ENCODE assay signal across 9 mouse cellular contexts in the genomic region with DNA sequence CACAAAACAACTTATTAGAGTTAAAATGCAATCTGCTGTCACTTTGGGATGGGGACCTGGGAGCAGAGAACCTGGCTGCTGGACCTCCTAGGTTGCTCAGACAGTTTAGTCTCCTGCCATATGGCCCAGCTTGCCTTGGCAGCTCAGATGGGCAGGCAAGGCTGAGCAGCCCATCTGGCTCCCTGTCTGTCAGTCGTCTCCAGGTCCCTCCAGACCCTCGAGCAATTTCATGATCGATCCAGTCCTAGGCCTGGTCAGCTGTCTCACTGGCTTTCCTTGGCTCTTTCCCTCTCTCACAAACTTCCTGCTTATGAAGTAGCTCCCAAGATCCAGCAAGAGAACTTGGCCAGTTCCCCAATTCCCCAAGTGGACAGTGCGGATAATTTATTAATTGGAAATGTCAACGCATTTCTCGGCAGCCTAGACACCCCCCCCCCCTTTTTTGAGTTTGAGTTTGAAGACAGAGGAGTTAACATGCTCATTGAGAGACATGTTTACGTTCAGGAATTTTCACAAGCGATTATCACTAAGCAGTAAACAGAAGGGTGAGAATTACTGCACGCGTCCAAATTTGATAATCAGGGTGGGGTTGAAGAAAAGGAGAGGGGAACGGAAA. TPM values are rescaled to one million over a fixed set of nuclear protein-coding genes. Genes with fewer than 3 reads are reported as not detected.
DNase-seq lines count a peak whose midpoint lies in the region; ATAC-seq and TF ChIP-seq lines count a peak whose summit lies in the region.
"Had no signal": no experiment of that assay in that cellular context is flagged by ENCODE, and none has a peak within 500 bp of the region (broad histone marks: within the 10 kb centered on the region; RNA-seq: fewer than 3 reads in every experiment).

No protein-coding gene starts in this region.

- no peak for ATAC-seq in erythroblast, adult 5-6 weeks (replicated peaks; ENCODE audit: low FRiP score, poor library complexity, severe bottlenecking)
- no peak for ATAC-seq in embryonic facial prominence, embryonic 13.5 days (ENCODE audit: insufficient number of reproducible peaks, insufficient read depth, low FRiP score, low TSS enrichment, low read depth)
- ATAC-seq in limb, embryonic 15.5 days (ENCODE audit: insufficient number of reproducible peaks, low FRiP score, low TSS enrichment, low read depth) = no peak

- TF ChIP-seq CTCF in ES-Bruce4 (IDR thresholded peaks at IDR 0.05; ENCODE audit: low read depth, low read length) = no peak
- TF ChIP-seq CTCF in small intestine, adult 2 months (IDR thresholded peaks at IDR 0.05; ENCODE audit: extremely low read depth, insufficient read length, insufficient replicate concordance, low read depth, low read length) = no peak

- peak overlapping the region; percentile 59 for H3K9ac ChIP-seq in ES-Bruce4 (ENCODE audit: low read depth, poor library complexity, severe bottlenecking)
- H3K9ac ChIP-seq in embryonic facial prominence, embryonic 13.5 days = peak overlapping the region; percentile 65
- peak overlapping the region; percentile 50; the same call in 1 of the 2 replicates for H3K9ac ChIP-seq in limb, embryonic 15.5 days

- no peak overlapping the region for H3K27ac ChIP-seq in ES-Bruce4 (ENCODE audit: insufficient read depth, low read length)
- no peak overlapping the region for H3K27ac ChIP-seq in embryonic facial prominence, embryonic 13.5 days
- no peak overlapping the region for H3K27ac ChIP-seq in limb, embryonic 15.5 days
- H3K27ac ChIP-seq in small intestine, adult 2 months (ENCODE audit: insufficient read depth, low read depth, low read length) = no peak overlapping the region

- DNase-seq in right cerebral cortex, adult 2 months (ENCODE audit: low spot score in 2 of 2) = no peak
- DNase-seq in spleen, adult 18-20 months = no peak

- H3K9me3 ChIP-seq in erythroblast, embryonic 14.5 days (ENCODE audit: control insufficient read depth, low read length) = no peaks in the 10 kb centered on the region; the same call in 1 of the 2 replicates
- no peaks in the 10 kb centered on the region for H3K9me3 ChIP-seq in ES-Bruce4 (replicated peaks; ENCODE audit: control insufficient read depth, insufficient read depth, low read length, poor library complexity, severe bottlenecking)
- no peaks in the 10 kb centered on the region for H3K9me3 ChIP-seq in embryonic facial prominence, embryonic 13.5 days
- H3K9me3 ChIP-seq in limb, embryonic 15.5 days = no peaks in the 10 kb centered on the region

- peaks cover 18% of the 10 kb centered on the region for H3K4me1 ChIP-seq in erythroblast, embryonic 14.5 days (ENCODE audit: control insufficient read depth)
- H3K4me1 ChIP-seq in ES-Bruce4 (ENCODE audit: control insufficient read depth, insufficient read depth, low read length) = no peaks in the 10 kb centered on the region
- H3K4me1 ChIP-seq in embryonic facial prominence, embryonic 13.5 days = peaks cover 22% of the 10 kb centered on the region
- peaks cover 30% of the 10 kb centered on the region for H3K4me1 ChIP-seq in limb, embryonic 15.5 days
- H3K4me1 ChIP-seq in small intestine, adult 2 months (ENCODE audit: control insufficient read depth, insufficient read depth, insufficient read length, low read length) = peaks cover 7% of the 10 kb centered on the region

- peak overlapping the region; percentile 67 for H3K4me3 ChIP-seq in erythroblast, embryonic 14.5 days (replicated peaks)
- no peak overlapping the region for H3K4me3 ChIP-seq in ES-Bruce4 (ENCODE audit: low read depth, low read length)
- peak overlapping the region; percentile 56 for H3K4me3 ChIP-seq in embryonic facial prominence, embryonic 13.5 days
- H3K4me3 ChIP-seq in limb, embryonic 15.5 days = peak overlapping the region; percentile 53
- H3K4me3 ChIP-seq in small intestine, adult 2 months (ENCODE audit: low read depth, low read length) = peak overlapping the region; percentile 65

- no peaks in the 10 kb centered on the region for H3K36me3 ChIP-seq in erythroblast, embryonic 14.5 days (ENCODE audit: control insufficient read depth)
- no peaks in the 10 kb centered on the region for H3K36me3 ChIP-seq in ES-Bruce4 (ENCODE audit: control insufficient read depth, insufficient read depth, low read length, poor library complexity, severe bottlenecking)
- no peaks in the 10 kb centered on the region for H3K36me3 ChIP-seq in embryonic facial prominence, embryonic 13.5 days
- H3K36me3 ChIP-seq in limb, embryonic 15.5 days = no peaks in the 10 kb centered on the region
- no peaks in the 10 kb centered on the region for H3K36me3 ChIP-seq in small intestine, adult 2 months (ENCODE audit: control insufficient read depth, insufficient read depth, low read length)

- TF ChIP-seq POLR2A in ES-Bruce4 (IDR thresholded peaks at IDR 0.05; ENCODE audit: insufficient read depth, low read length) = no peak
- no peak for TF ChIP-seq POLR2A in small intestine, adult 2 months (IDR thresholded peaks at IDR 0.05; ENCODE audit: low read depth, low read length)

- no peak for TF ChIP-seq EP300 in ES-Bruce4 (IDR thresholded peaks at IDR 0.05; ENCODE audit: insufficient read depth, low read depth, low read length)

- peak overlapping the region; percentile 98 for H3K4me2 ChIP-seq in embryonic facial prominence, embryonic 13.5 days
- H3K4me2 ChIP-seq in limb, embryonic 15.5 days = peak overlapping the region; percentile 98

- WGBS in embryonic facial prominence, embryonic 13.5 days = 2% methylated on average over 11 of the region's 11 CpGs
- 5% methylated on average over 11 of the region's 11 CpGs for WGBS in limb, embryonic 15.5 days
- WGBS in small intestine, adult 2 months = 7% methylated on average over 11 of the region's 11 CpGs

- peaks cover 85% of the 10 kb centered on the region for H3K27me3 ChIP-seq in erythroblast, embryonic 14.5 days (ENCODE audit: control insufficient read depth)
- peaks cover 18% of the 10 kb centered on the region for H3K27me3 ChIP-seq in ES-Bruce4 (ENCODE audit: control insufficient read depth, insufficient read depth, low read length, poor library complexity, severe bottlenecking)
- peaks cover 54% of the 10 kb centered on the region for H3K27me3 ChIP-seq in embryonic facial prominence, embryonic 13.5 days
- H3K27me3 ChIP-seq in limb, embryonic 15.5 days = peaks cover 46% of the 10 kb centered on the region
- peaks cover 34% of the 10 kb centered on the region for H3K27me3 ChIP-seq in small intestine, adult 2 months (ENCODE audit: control insufficient read depth, insufficient read depth, low read length)

RNA-seq across cellular contexts. Expression of gene Cdc20b, which starts 0.5 kb away (rescaled TPM):
- polyA plus RNA-seq in erythroblast, embryonic 14.5 days (2012) = not detected in 2 replicates
- total RNA-seq in erythroblast, adult 5-6 weeks (2015; ENCODE audit: low replicate concordance) = not detected in 2 replicates
- not detected in 2 replicates for total RNA-seq in erythroblast, adult 5-6 weeks (2017; ENCODE audit: low replicate concordance)
- not detected in 2 replicates for polyA plus RNA-seq in ES-Bruce4 (2011; ENCODE audit: insufficient read depth, insufficient read length, low read depth, missing spikeins)
- 0.14 TPM in 1 of 2 replicates, not detected in the other for polyA plus RNA-seq in embryonic facial prominence, embryonic 13.5 days (2015; fragmentation: Nextera tagmentation; extraction: Ambion mirVana)
- polyA plus RNA-seq in limb, embryonic 15.5 days (2015; fragmentation: Nextera tagmentation; extraction: Ambion mirVana) = not detected in 2 replicates
- polyA plus RNA-seq in small intestine, adult 2 months (2012; rRNA removed) = not detected in 2 replicates
- total RNA-seq: hematopoietic stem cell, adult 5-6 weeks had no signal

RNA-seq across cellular contexts. Expression of gene Gpx8, which starts 11.8 kb away (rescaled TPM):
- not detected in 2 replicates for polyA plus RNA-seq in erythroblast, embryonic 14.5 days (2012)
- not detected in 2 replicates for total RNA-seq in erythroblast, adult 5-6 weeks (2015; ENCODE audit: low replicate concordance)
- total RNA-seq in erythroblast, adult 5-6 weeks (2017; ENCODE audit: low replicate concordance) = not detected in 2 replicates
- polyA plus RNA-seq in ES-Bruce4 (2011; ENCODE audit: insufficient read depth, insufficient read length, low read depth, missing spikeins) = 22.1 and 24.1 TPM in 2 replicates
- polyA plus RNA-seq in embryonic facial prominence, embryonic 13.5 days (2015; fragmentation: Nextera tagmentation; extraction: Ambion mirVana) = 181 and 205 TPM in 2 replicates
- polyA plus RNA-seq in limb, embryonic 15.5 days (2015; fragmentation: Nextera tagmentation; extraction: Ambion mirVana) = 220 and 224 TPM in 2 replicates
- polyA plus RNA-seq in small intestine, adult 2 months (2012; rRNA removed) = 0.28 and 0.30 TPM in 2 replicates
- total RNA-seq: hematopoietic stem cell, adult 5-6 weeks had no signal

RNA-seq across cellular contexts. Expression of gene Mcidas, which starts 40.7 kb away (rescaled TPM):
- not detected in 2 replicates for polyA plus RNA-seq in erythroblast, embryonic 14.5 days (2012)
- total RNA-seq in erythroblast, adult 5-6 weeks (2015; ENCODE audit: low replicate concordance) = not detected in 2 replicates
- total RNA-seq in erythroblast, adult 5-6 weeks (2017; ENCODE audit: low replicate concordance) = not detected in 2 replicates
- not detected in 2 replicates for polyA plus RNA-seq in ES-Bruce4 (2011; ENCODE audit: insufficient read depth, insufficient read length, low read depth, missing spikeins)
- polyA plus RNA-seq in embryonic facial prominence, embryonic 13.5 days (2015; fragmentation: Nextera tagmentation; extraction: Ambion mirVana) = 0.21 and 0.34 TPM in 2 replicates
- polyA plus RNA-seq in limb, embryonic 15.5 days (2015; fragmentation: Nextera tagmentation; extraction: Ambion mirVana) = not detected in 2 replicates
- polyA plus RNA-seq in small intestine, adult 2 months (2012; rRNA removed) = not detected in 2 replicates
- total RNA-seq: hematopoietic stem cell, adult 5-6 weeks had no signal

RNA-seq across cellular contexts. Expression of gene Ccno, which starts 46.8 kb away (rescaled TPM):
- not detected in 2 replicates for polyA plus RNA-seq in erythroblast, embryonic 14.5 days (2012)
- total RNA-seq in erythroblast, adult 5-6 weeks (2015; ENCODE audit: low replicate concordance) = 5.2 and 10.0 TPM in 2 replicates
- total RNA-seq in erythroblast, adult 5-6 weeks (2017; ENCODE audit: low replicate concordance) = 2.0 TPM in 2 replicates
- polyA plus RNA-seq in ES-Bruce4 (2011; ENCODE audit: insufficient read depth, insufficient read length, low read depth, missing spikeins) = 0.52 and 0.78 TPM in 2 replicates
- 0.63 and 1.1 TPM in 2 replicates for polyA plus RNA-seq in embryonic facial prominence, embryonic 13.5 days (2015; fragmentation: Nextera tagmentation; extraction: Ambion mirVana)
- polyA plus RNA-seq in limb, embryonic 15.5 days (2015; fragmentation: Nextera tagmentation; extraction: Ambion mirVana) = 0.32 and 0.37 TPM in 2 replicates
- 0.10 and 0.32 TPM in 2 replicates for polyA plus RNA-seq in small intestine, adult 2 months (2012; rRNA removed)

Comparison
In these comparisons a context has a peak if more than half of its experiments do, and no peak if none do; other contexts are left out.
1. RNA of gene Gpx8, which starts 11.8 kb away (polyA plus RNA-seq): 220 to 224 TPM in limb, embryonic 15.5 days, 181 to 205 TPM in embryonic facial prominence, embryonic 13.5 days and 22.1 to 24.1 TPM in ES-Bruce4; 0.28 to 0.30 TPM in small intestine, adult 2 months and not detected in erythroblast, embryonic 14.5 days; every median in the first group is over 10 times any median in the second.
2. Peak in every context shown above with its lines, with median percentiles within 50 percentile points of each other: H3K9ac ChIP-seq.